In genomic region chr2:6720753-6721459, GRCm38 (mm10) we compare ENCODE assay signal across 8 mouse cellular contexts.
DNase-seq lines count a peak whose midpoint lies in the region; ATAC-seq lines count a peak whose summit lies in the region.

No protein-coding gene starts in this region.

- H3K27ac ChIP-seq in embryonic facial prominence, embryonic 11.5 days (replicated peaks; ENCODE audit: low read depth, low read length), result no peak overlapping the region
- peak overlapping the region; percentile 61 for H3K27ac ChIP-seq in heart, embryonic 16.5 days (ENCODE audit: low read length)
- peak overlapping the region; percentile 85 for H3K27ac ChIP-seq in limb, embryonic 10.5 days
- H3K27ac ChIP-seq in midbrain, embryonic 13.5 days, result peak overlapping the region; percentile 82

- no peaks in the 10 kb centered on the region for H3K4me1 ChIP-seq in embryonic facial prominence, embryonic 11.5 days (ENCODE audit: control insufficient read depth, insufficient read depth, low read length)
- H3K4me1 ChIP-seq in heart, embryonic 16.5 days (ENCODE audit: control insufficient read depth, insufficient read depth, low read length), result peaks cover 23% of the 10 kb centered on the region
- peaks cover 27% of the 10 kb centered on the region for H3K4me1 ChIP-seq in limb, embryonic 10.5 days
- H3K4me1 ChIP-seq in midbrain, embryonic 13.5 days (replicated peaks), result peaks cover 31% of the 10 kb centered on the region

- peak overlapping the region; percentile 21 for H3K4me3 ChIP-seq in embryonic facial prominence, embryonic 11.5 days (ENCODE audit: low read depth, low read length)
- peak overlapping the region; percentile 53 for H3K4me3 ChIP-seq in heart, embryonic 16.5 days (ENCODE audit: low read length)
- H3K4me3 ChIP-seq in limb, embryonic 10.5 days, result peak overlapping the region; percentile 54
- H3K4me3 ChIP-seq in midbrain, embryonic 13.5 days (replicated peaks), result peak overlapping the region; percentile 42

- DNase-seq in frontal cortex, postnatal 25 days (ENCODE audit: low spot score in 2 of 2), result no peak
- DNase-seq in WW6 (ENCODE audit: low read depth, low spot score), result peak; percentile 26
- peak; percentile 47 for DNase-seq in embryonic facial prominence, embryonic 11.5 days (ENCODE audit: low spot score)
- peak; percentile 61 for DNase-seq in limb, embryonic 10.5 days (ENCODE audit: low spot score)
- DNase-seq in thymus, adult 18-20 months, result peak; percentile 58 to 66

- H3K27me3 ChIP-seq in embryonic facial prominence, embryonic 11.5 days (ENCODE audit: control insufficient read depth, insufficient read depth, low read length), result no peaks in the 10 kb centered on the region
- no peaks in the 10 kb centered on the region for H3K27me3 ChIP-seq in heart, embryonic 16.5 days (ENCODE audit: control insufficient read depth, insufficient read depth, low read length)
- H3K27me3 ChIP-seq in limb, embryonic 10.5 days (ENCODE audit: low read depth, poor library complexity, severe bottlenecking), result no peaks in the 10 kb centered on the region
- no peaks in the 10 kb centered on the region for H3K27me3 ChIP-seq in midbrain, embryonic 13.5 days

- H3K4me2 ChIP-seq in embryonic facial prominence, embryonic 11.5 days (ENCODE audit: low read depth, low read length), result peak overlapping the region; percentile 85
- peak overlapping the region; percentile 80 for H3K4me2 ChIP-seq in heart, embryonic 16.5 days (ENCODE audit: low read depth, low read length)
- H3K4me2 ChIP-seq in midbrain, embryonic 13.5 days (replicated peaks), result peak overlapping the region; percentile 68

- H3K9ac ChIP-seq in embryonic facial prominence, embryonic 11.5 days (replicated peaks; ENCODE audit: low read length), result no peak overlapping the region
- peak overlapping the region; percentile 56 for H3K9ac ChIP-seq in heart, embryonic 16.5 days (ENCODE audit: low read length)
- peak overlapping the region; percentile 68 for H3K9ac ChIP-seq in midbrain, embryonic 13.5 days (replicated peaks)

- WGBS in embryonic facial prominence, embryonic 11.5 days, result 25% methylated on average over 11 of the region's 11 CpGs
- WGBS in heart, embryonic 16.5 days, result 34% methylated on average over 11 of the region's 11 CpGs
- WGBS in limb, embryonic 10.5 days, result 22% methylated on average over 11 of the region's 11 CpGs
- WGBS in midbrain, embryonic 13.5 days, result 31% methylated on average over 11 of the region's 11 CpGs

- H3K9me3 ChIP-seq in embryonic facial prominence, embryonic 11.5 days (replicated peaks; ENCODE audit: control insufficient read depth, low read length), result no peaks in the 10 kb centered on the region
- no peaks in the 10 kb centered on the region for H3K9me3 ChIP-seq in heart, embryonic 16.5 days (replicated peaks; ENCODE audit: control insufficient read depth, low read length)
- no peaks in the 10 kb centered on the region for H3K9me3 ChIP-seq in limb, embryonic 10.5 days (replicated peaks)
- no peaks in the 10 kb centered on the region for H3K9me3 ChIP-seq in midbrain, embryonic 13.5 days

- no peaks in the 10 kb centered on the region for H3K36me3 ChIP-seq in embryonic facial prominence, embryonic 11.5 days (replicated peaks; ENCODE audit: control insufficient read depth, insufficient read depth, low read depth, low read length)
- no peaks in the 10 kb centered on the region for H3K36me3 ChIP-seq in heart, embryonic 16.5 days (ENCODE audit: control insufficient read depth, insufficient read depth)
- no peaks in the 10 kb centered on the region for H3K36me3 ChIP-seq in limb, embryonic 10.5 days
- H3K36me3 ChIP-seq in midbrain, embryonic 13.5 days, result no peaks in the 10 kb centered on the region

- peak; percentile 34 for ATAC-seq in frontal cortex, adult (ENCODE audit: low TSS enrichment)
- peak; percentile 84 for ATAC-seq in embryonic facial prominence, embryonic 11.5 days (replicated peaks; ENCODE audit: insufficient number of reproducible peaks, low FRiP score, low TSS enrichment, low read depth)
- ATAC-seq in heart, embryonic 16.5 days (replicated peaks; ENCODE audit: extremely low read depth, insufficient read depth, low FRiP score), result peak; percentile 61
- peak; percentile 84 for ATAC-seq in midbrain, embryonic 13.5 days

Comparison
In these comparisons a context has a peak if more than half of its experiments do, and no peak if none do; other contexts are left out.
1. ATAC-seq: peak in every context shown above with its lines; median percentile 84 in embryonic facial prominence, embryonic 11.5 days; 84 in midbrain, embryonic 13.5 days; 61 in heart, embryonic 16.5 days; 34 in frontal cortex, adult.
2. DNase-seq: peak in WW6 (single experiment), embryonic facial prominence, embryonic 11.5 days (single experiment), limb, embryonic 10.5 days (single experiment) and thymus, adult 18-20 months (2 of 2); none in frontal cortex, postnatal 25 days (0 of 2).
3. Peak in every context shown above with its lines, with median percentiles within 50 percentile points of each other: H3K4me2 ChIP-seq and H3K4me3 ChIP-seq.